Mouse (Mus musculus): ENCODE measurements at regions not wholly inside any gene's neighbourhood (a gene's known extent, or its start where the extent isn't known, plus 50 kb on each side); places are given as distances from the start of the nearest gene placed in this dataset.

DNA sequence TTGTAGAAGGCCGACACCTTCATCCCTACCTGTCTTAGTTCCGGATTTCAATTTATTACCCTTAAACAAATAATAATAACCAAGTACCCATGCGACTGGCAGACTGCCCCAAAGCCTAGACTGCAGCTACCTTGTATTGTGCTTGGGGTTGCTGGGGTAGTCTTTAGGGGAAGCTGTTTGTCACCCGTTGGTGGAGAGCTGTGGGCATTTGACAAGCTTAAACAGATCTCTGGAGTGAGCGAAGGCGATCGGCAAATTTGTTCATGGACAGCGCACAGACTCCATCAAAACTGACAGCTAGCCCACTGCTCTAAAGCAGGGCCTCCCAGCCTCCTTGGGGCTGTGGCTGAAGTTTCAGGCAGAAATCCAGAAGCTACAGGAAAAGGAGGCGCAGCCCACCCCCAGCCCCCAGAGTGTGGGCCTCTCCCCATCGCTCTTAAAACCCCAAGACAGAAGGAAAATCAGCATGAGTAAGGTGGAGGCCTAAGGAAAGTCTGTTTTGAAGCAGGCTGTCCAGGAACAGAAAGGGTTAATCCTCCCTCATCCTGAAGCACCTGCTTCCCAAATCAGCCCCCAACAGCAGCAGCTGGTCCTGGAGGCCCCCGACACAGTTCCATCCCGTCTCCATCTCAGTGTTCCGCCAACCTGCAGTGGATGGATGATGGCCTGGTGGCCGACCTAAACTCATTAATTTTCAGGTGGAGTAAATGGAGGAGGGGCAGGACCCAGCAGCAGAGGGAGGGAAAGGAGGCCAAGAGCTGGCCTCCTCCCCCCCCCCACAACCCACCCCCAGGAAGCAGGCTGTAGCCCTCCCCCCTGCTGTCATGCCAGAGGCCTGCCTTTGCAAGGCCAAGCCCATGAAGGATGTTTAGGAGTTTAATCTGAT, 487.2 kb downstream of the Prss52 start:
- intact Hi-C loops (cut with DNase I): no loop called here
- no peak for DNase-seq (ENCODE audit: low spot score in 2 of 2)

DNA sequence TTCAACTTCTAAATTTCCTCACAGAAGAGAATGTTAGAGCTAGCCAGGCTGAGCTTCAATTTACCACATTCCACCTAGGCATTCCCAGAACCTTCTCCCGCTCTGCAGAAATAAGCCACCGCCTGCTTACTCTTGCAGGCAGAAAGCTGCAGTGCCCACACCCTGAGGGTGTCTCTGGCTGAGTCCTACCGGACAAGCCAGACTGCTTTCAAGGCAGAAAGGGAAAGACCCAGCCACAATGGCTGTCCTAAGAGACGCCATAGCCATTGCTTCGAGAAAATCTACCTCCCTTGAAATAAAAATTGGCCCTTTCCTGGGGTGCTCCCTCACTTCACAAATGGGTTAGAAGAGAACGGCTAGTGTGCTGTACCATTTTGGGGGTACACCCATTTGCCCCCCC, 488.1 kb downstream of the Prss52 start:
- intact Hi-C loops (cut with DNase I): no loop called here
- no peak for DNase-seq (ENCODE audit: low spot score in 2 of 2)

DNA sequence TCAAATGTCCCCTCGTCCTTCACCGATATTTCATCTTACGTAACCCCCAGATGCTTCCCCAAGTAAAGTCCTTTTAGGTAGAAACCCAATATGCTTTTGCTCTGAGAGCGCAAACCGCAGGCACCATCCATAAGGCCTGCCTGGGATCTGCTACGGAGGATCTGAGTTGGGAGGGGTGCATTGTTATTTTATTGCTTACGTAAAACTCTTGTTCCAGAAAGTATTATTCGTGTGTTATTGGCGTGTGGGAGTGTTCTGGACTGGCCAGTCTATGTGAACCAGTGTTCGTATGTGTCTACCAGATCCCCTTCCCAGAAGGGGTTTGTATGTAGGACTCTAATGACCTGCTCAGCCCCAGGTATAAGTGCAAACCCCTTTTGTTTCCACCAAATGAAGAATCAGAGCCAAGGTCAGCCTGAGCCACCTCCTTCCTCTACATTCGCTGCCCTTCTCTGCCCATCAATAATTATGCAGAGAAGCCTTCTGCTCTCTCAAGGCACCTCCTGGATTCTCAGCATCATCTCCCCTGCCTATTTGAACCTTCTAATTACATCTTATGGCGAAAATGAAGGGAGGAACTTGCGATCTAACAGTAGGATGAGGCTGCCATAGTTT, 488.7 kb downstream of the Prss52 start:
- DNase-seq (ENCODE audit: low spot score in 2 of 2): no peak
- intact Hi-C loops (cut with DNase I): no loop called here

DNA sequence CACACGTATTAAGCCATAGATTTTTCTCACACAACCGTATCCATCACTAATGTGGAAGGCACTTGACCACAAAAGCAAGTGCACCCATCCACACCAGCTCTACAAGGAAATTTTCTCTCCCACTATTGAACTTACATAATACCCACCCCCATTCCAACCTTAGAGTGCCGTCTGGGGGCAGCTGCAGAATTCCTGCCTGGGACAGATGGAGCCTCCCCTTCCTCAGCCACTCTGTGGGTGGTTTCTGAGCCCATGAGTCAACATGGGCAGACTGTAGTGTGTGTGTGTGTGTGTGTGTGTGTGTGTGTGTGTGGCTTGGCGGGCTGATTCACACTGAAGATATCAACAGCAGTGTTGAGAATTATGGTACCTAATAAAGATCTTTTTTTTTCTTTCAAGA, 489.5 kb downstream of the Prss52 start:
- intact Hi-C loops (cut with DNase I): no loop called here
- peak; percentile 75 to 94 for DNase-seq (ENCODE audit: low spot score in 2 of 2)

DNA sequence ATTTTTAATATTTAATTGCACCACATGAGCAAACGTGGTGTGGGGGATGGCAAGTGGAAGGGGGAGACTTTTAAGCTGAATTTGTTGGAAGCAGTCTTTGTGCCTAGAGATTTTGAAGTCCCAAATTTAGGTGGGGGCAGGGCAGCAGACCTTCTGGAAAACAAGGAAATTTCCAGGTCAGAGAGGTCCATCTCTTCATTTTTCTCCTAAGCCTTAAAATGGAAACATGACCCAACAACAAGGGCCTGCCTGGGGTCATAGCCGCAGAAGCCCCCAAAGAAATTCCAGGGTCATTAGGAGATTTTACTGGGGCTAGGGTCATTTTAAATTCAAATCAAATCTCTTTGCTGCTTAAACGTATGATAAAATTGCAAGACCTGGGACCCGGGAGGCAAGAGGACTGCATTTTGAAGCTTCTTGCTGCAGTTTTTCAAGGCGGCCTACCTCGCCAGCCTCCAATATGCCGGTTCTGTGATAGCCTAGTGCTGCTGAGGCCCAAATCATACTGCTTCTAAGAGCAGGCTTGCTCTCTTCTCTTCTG, 490.0 kb downstream of the Prss52 start:
- intact Hi-C loops (cut with DNase I): no loop called here
- peak; percentile 47 to 82 for DNase-seq (ENCODE audit: low spot score in 2 of 2)

DNA sequence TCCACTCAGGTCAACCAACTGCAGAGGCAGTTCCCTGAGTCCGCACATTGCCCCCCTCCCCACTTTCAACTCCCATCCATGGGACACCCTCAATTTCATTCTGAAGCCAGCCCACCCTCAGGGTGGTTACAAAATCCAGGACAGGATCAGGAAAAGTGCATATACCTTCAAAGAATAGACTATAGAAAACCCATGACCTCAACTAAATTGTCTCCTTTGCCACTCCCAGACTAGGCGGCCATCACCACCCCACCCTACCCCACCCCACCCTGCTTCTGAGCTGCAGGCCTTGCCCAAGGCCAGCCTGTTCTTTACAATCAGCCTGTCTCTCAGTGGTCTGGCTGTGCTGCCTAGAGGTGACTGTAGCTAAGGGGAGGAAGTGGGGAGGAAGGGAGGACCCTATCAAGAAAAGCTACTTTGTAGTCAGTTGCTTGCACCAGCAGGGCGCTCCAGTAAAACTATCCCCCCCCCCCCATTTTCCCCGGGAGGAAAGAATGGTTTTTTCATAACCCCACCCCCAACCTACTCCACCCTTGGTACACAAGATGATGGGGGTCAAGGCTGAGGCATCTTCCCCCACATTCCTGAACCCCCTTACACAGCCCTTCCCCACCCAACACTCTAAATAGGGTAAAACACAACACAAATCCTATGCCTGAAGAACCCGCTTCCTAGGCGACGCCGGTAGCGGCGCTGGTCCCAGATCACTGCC, 490.9 kb downstream of the Prss52 start:
- intact Hi-C loops (cut with DNase I): no loop called here
- DNase-seq (ENCODE audit: low spot score in 2 of 2): no peak

DNA sequence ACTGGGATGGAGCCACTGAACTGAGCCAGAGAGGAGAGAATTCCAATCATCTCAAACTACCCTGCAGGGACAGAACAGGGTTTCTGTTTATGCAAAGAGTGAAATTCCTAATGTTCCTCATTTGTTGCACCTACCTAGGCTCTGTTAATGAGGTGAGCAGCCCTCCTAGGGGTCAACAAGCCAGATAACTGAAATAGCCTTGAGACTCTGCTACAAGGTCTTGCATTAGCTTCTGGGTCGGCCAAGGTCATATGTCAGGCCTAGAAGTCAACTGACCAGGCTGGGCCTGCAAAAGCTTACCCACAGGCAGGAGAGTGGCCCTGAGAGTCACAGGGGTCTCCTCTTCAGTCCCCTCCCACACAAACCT, 491.4 kb downstream of the Prss52 start:
- intact Hi-C loops (cut with DNase I): no loop called here
- DNase-seq (ENCODE audit: low spot score in 2 of 2): no peak

DNA sequence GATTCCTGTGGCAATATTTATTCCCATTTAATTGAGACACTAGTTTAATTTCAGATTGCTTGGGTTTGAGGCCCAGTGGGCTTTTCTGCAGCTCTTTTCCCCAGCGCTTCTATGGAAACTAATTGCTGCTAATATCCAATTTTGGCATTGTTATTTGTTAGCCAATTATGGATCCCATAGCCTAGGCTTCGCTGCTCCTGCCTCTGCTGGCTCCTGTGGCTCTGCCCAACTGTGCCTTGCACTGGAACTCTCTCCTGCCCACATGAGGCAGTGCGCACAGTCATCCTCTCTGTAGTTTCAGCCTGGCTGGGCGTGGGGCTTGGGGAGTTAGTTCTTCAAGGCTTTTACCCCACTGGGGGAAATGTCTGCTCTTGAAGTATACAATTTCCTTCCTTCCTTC, 491.8 kb downstream of the Prss52 start:
- intact Hi-C loops (cut with DNase I): no loop called here

DNA sequence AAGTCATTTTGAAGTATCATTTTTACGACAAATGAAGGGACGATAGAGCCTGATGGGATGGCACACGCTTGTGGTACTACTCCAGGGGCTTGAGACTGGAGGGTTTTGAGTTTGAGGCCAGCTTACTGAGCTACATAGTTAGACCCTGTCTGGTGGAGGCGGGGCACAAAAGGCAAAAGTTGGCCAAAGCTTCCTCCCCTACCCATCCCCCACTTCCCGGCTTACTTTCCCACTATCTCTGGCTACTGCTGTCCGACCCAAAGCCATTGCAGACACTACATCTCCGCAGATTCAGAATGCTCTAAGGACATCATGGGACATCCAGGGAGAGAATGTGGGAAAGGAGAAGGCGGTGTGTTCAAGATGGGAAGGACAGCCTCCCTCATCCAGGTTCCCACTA, 493.1 kb downstream of the Prss52 start:
- intact Hi-C loops (cut with DNase I): no loop called here
- no peak for DNase-seq (ENCODE audit: low spot score in 2 of 2)

More for the DNA sequence above, 491.8 kb downstream of the Prss52 start:
- no peak for DNase-seq (ENCODE audit: low spot score in 2 of 2)

Small RNA genes lying in the stretch of these regions (microRNA-seq; reads per million reads assigned to microRNA genes)
- gene Mir124a-1 (2.2 to 3.0 reads per million in 2 experiments), gene Mir3078 (22.2 to 24.5 reads per million in 2 experiments)

Measured in left cerebral cortex, postnatal 25 days (tissue).